Mouse (Mus musculus): ENCODE measurements around the gene Ifitm7.

GRCm38 (mm10) chr16:14008708-14009107 is 22.0 kb upstream of the Ifitm7 start:
- no peak for TF ChIP-seq CTCF (IDR thresholded peaks at IDR 0.05; ENCODE audit: low read depth)
- TF ChIP-seq EP300 (IDR thresholded peaks at IDR 0.05; ENCODE audit: low read depth) = no peak
